Mouse (Mus musculus) midbrain, embryonic 11.5 days (tissue): ENCODE data around the gene Ctns. TPM values are rescaled to one million over a fixed set of nuclear protein-coding genes. Genes with fewer than 3 reads are reported as not detected.

Experiments used
- ATAC-seq: fragments of 200-750 bp; cut with Nextera tagmentation; 2 replicates; pipeline ENCODE4 v1.8.0; 2017; ENCODE audit warnings: moderate TSS enrichment, moderate library complexity; ENCODE audit not compliant: low FRiP score
- DNase-seq: peaks from one replicate; pipeline ENCODE4 v3.0.0; 2015; ENCODE audit warnings: low spot score; ENCODE audit errors: missing footprints
- H3K27ac ChIP-seq: fragments of 300-500 bp; sonication (generic); 2 replicates; pipeline ENCODE4 v1.5.1; 2014; ENCODE audit warnings: low read depth, low read length
- H3K27me3 ChIP-seq: fragments of 300-500 bp; sonication (generic); 2 replicates; pipeline ENCODE4 v1.6.1; 2014; ENCODE audit warnings: mild to moderate bottlenecking, low read length, moderate library complexity, mixed read lengths; ENCODE audit not compliant: control insufficient read depth, insufficient read depth
- H3K36me3 ChIP-seq: fragments of 300-500 bp; sonication (generic); 2 replicates; pipeline ENCODE4 v1.6.1; 2014; ENCODE audit warnings: mild to moderate bottlenecking, low read length, moderate library complexity, mixed read lengths; ENCODE audit not compliant: control insufficient read depth, insufficient read depth
- H3K4me1 ChIP-seq: fragments of 300-500 bp; sonication (generic); 2 replicates; pipeline ENCODE4 v1.6.1; 2014; ENCODE audit warnings: low read length; ENCODE audit not compliant: control insufficient read depth, insufficient read depth
- H3K4me2 ChIP-seq: fragments of 300-500 bp; sonication (generic); 2 replicates; pipeline ENCODE4 v1.6.1; 2014; ENCODE audit warnings: mild to moderate bottlenecking, moderate library complexity
- H3K4me3 ChIP-seq: fragments of 300-500 bp; sonication (generic); 2 replicates; pipeline ENCODE4 v1.5.1; 2014; ENCODE audit warnings: low read depth, low read length
- H3K9ac ChIP-seq: fragments of 300-500 bp; sonication (generic); 2 replicates; pipeline ENCODE4 v1.6.1; 2014; ENCODE audit warnings: low read length
- H3K9me3 ChIP-seq: fragments of 300-500 bp; sonication (generic); 2 replicates; pipeline ENCODE4 v1.6.1; 2016; ENCODE audit warnings: low read length; ENCODE audit not compliant: control insufficient read depth
- WGBS: fragments of 180-500 bp; shearing (Covaris S2); extraction: QIAGEN DNeasy Blood & Tissue Kit; methylation state at CpG from one replicate; pipeline ENCODE4 v1.1.7; 2014; 5-methylcytosine and 5-hydroxymethylcytosine counted together
- polyA plus RNA-seq: library from polyadenylated mRNA; unstranded; fragments of >200 nt; fragmentation: Nextera tagmentation; extraction: Ambion mirVana; gene quantifications from 2 replicates; pipeline ENCODE4 v1.2.1, GENCODE M21; 2014

Ctns gene
- polyA plus RNA-seq, 1 experiment from 2014 or later: 19.1 TPM

- H3K27me3 ChIP-seq: no peaks in the 10 kb centered on the region
- no peak for DNase-seq
- H3K9ac ChIP-seq: no peak overlapping the region
- H3K36me3 ChIP-seq: no peaks in the 10 kb centered on the region
- H3K27ac ChIP-seq: no peak overlapping the region
- no peak overlapping the region for H3K4me2 ChIP-seq
- H3K4me1 ChIP-seq: peaks cover 6% of the 10 kb centered on the region; the same call in 1 of the 2 replicates
- ATAC-seq: no peak
- no peak overlapping the region for H3K4me3 ChIP-seq
- no peaks in the 10 kb centered on the region for H3K9me3 ChIP-seq
- WGBS: 75% methylated on average over 2 of the region's 2 CpGs
Measured at GRCm38 (mm10) chr11:73201021-73201420, 2.2 kb upstream of the Ctns start.

DNA sequence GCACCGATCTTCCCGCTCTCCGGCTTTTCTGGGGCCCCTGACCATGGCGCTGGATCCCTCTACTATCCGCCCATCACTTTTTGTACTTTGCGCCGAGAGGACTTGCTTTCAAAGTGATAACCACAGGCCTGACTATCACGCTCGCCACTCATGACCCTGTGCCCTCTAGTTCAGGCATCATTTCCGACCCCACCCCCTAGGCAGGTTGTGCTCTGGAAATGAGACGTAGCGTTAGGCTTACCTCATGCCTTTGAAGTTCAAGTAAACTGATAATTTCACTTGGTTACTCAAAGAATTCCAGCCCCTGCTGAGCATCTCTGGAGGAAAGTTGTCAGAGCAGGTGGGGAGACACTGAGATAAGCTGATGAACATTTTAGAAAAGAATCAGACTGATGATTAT is 1.0 kb upstream of the Ctns start:
- Histone ChIP-seq H3K27ac (no peak overlapping the region), H3K4me1 (peaks cover 6% of the 10 kb centered on the region; the same call in 1 of the 2 replicates), H3K4me3 (peak overlapping the region; percentile 52), H3K9ac (peak overlapping the region; percentile 68), H3K4me2 (peak overlapping the region; percentile 66), H3K27me3 (no peaks in the 10 kb centered on the region), H3K9me3 (no peaks in the 10 kb centered on the region), H3K36me3 (no peaks in the 10 kb centered on the region; the same call in 1 of the 2 replicates)
- DNase-seq (no peak), ATAC-seq (no peak)
- WGBS: 5% methylated on average over 12 of the region's 12 CpGs

DNA sequence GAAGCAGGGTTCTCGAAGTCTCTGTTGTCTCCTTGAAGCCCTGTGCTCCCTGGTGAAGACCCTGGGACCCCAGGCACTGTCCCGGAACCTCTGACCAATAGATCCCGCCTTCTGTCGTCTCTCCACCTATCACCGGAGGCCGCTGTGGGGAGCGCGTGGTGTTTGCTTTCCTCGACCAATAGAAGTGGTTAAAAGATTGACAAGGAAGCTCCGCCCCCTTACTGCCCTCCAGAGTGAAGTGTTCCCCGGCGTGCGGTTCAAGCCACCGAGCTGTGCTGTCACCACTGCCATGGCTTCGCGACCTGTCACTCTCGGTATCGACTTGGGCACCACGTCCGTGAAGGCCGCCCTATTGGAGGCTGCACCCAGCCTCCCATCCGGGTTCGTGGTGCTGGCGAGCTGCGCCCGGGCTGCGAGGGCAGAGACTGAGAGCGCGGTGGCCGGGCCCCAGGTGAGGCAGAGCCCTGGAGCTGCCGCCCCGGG is 429 bp upstream of the Ctns start, which contains the start of gene Shpk:
Shpk (plus strand) TSS at position 231 of the 483 bp plus-strand sequence.
- no peaks in the 10 kb centered on the region for H3K9me3 ChIP-seq
- no peaks in the 10 kb centered on the region; the same call in 1 of the 2 replicates for H3K36me3 ChIP-seq
- H3K4me2 ChIP-seq: peak within 1 kb of the TSS; percentile 66
- peak; percentile 99 for ATAC-seq
- under 1% methylated on average over 32 of the region's 32 CpGs for WGBS
- H3K4me3 ChIP-seq: peak within 1 kb of the TSS; percentile 52
- peaks cover 6% of the 10 kb centered on the region; the same call in 1 of the 2 replicates for H3K4me1 ChIP-seq
- no peak within 1 kb of the TSS for H3K27ac ChIP-seq
- H3K27me3 ChIP-seq: no peaks in the 10 kb centered on the region
- H3K9ac ChIP-seq: peak within 1 kb of the TSS; percentile 75
- no peak for DNase-seq

- Histone ChIP-seq H3K4me2 (peak overlapping the region; percentile 66), H3K4me1 (peaks cover 6% of the 10 kb centered on the region; the same call in 1 of the 2 replicates), H3K27me3 (no peaks in the 10 kb centered on the region), H3K36me3 (no peaks in the 10 kb centered on the region; the same call in 1 of the 2 replicates), H3K9me3 (no peaks in the 10 kb centered on the region), H3K9ac (peak overlapping the region; percentile 75), H3K4me3 (peak overlapping the region; percentile 52), H3K27ac (no peak overlapping the region)
- ATAC-seq (no peak), DNase-seq (no peak)
- 3% methylated on average over 1 of the region's 1 CpGs for WGBS
Measured at GRCm38 (mm10) chr11:73198190-73198589, 652 bp downstream of the Ctns start.

DNA sequence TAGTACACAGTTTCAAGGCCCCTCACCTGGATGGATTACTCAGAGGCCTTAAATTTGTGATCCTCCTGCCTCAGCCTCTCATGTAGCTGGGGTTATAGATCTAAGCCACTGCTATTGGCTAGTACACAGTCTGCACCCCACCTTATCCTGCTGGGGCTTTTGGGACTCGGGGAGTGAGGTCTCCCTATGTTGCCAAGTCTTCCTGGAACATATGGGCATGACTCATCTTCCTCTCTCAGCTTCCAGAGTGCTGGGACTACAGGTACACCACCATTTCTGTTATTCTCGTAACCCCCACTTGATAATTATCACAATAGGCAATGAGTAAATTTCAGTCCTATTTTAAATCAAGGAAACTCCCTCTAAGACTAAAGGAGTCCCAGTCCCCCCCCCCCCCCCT is 4.4 kb downstream of the Ctns start:
- Histone ChIP-seq H3K4me2 (no peak overlapping the region), H3K36me3 (peaks cover 3% of the 10 kb centered on the region; the same call in 1 of the 2 replicates), H3K9ac (no peak overlapping the region), H3K9me3 (no peaks in the 10 kb centered on the region), H3K27me3 (no peaks in the 10 kb centered on the region), H3K27ac (no peak overlapping the region), H3K4me1 (peaks cover 3% of the 10 kb centered on the region; the same call in 1 of the 2 replicates), H3K4me3 (no peak overlapping the region)
- 75% methylated on average over 2 of the region's 2 CpGs for WGBS
- ATAC-seq (no peak), DNase-seq (no peak)

- H3K4me3 ChIP-seq: no peak overlapping the region
- peaks cover 3% of the 10 kb centered on the region; the same call in 1 of the 2 replicates for H3K36me3 ChIP-seq
- no peak overlapping the region for H3K27ac ChIP-seq
- H3K27me3 ChIP-seq: no peaks in the 10 kb centered on the region
- no peaks in the 10 kb centered on the region; the same call in 1 of the 2 replicates for H3K4me1 ChIP-seq
- no peak overlapping the region for H3K9ac ChIP-seq
- ATAC-seq (no peak), DNase-seq (no peak)
- H3K9me3 ChIP-seq: no peaks in the 10 kb centered on the region
- WGBS: 76% methylated on average over 6 of the region's 6 CpGs
- no peak overlapping the region for H3K4me2 ChIP-seq
Measured at GRCm38 (mm10) chr11:73193047-73193446, 5.8 kb downstream of the Ctns start.

GRCm38 (mm10) chr11:73187231-73187630 is 11.6 kb downstream of the Ctns start:
- Histone ChIP-seq H3K27ac (no peak overlapping the region), H3K27me3 (no peaks in the 10 kb centered on the region), H3K9ac (no peak overlapping the region), H3K4me2 (no peak overlapping the region), H3K4me1 (no peaks in the 10 kb centered on the region), H3K4me3 (no peak overlapping the region), H3K9me3 (no peaks in the 10 kb centered on the region), H3K36me3 (peaks cover 8% of the 10 kb centered on the region; the same call in 1 of the 2 replicates)
- WGBS: 86% methylated on average over 6 of the region's 6 CpGs
- ATAC-seq: no peak
- no peak for DNase-seq

DNA sequence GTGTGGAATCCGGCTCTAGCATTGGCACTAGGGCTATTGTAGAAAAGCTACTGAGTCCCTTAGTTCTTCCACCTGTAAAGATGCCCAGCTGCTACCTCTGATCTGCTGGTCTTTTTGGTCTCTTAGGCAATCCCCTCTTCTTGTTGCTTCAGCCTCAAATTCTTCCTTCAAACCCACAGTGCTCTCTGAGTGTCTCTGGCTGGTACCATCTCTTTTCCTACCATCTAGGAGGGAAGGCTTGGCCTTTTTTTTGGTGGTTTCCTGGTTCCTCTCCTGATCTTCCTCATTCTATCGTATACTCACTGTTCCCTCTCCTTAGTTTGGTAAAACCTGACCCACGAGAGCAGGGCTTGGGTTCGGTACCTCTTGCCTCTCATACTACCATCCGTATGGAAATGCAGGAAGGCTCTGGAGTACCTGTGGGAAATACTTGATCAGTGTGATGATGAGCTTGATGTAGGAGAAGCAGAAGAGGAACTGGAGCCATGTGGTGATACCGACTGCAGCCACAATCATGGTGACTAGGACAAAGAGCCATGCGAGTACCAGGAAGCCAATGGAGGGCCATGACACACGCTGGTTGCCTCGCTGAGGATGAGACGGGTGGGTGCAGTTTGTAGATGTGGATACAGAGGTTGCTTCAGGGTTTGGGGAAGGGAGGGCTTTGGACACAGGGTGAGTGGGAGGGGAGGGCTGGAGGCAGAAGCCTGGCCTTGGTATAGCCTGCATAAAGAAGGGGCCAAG is 12.8 kb downstream of the Ctns start:
- WGBS: 93% methylated on average over 10 of the region's 10 CpGs
- Histone ChIP-seq H3K4me2 (no peak overlapping the region), H3K9ac (no peak overlapping the region), H3K9me3 (no peaks in the 10 kb centered on the region), H3K36me3 (peaks cover 8% of the 10 kb centered on the region; the same call in 1 of the 2 replicates), H3K4me3 (no peak overlapping the region), H3K27ac (no peak overlapping the region), H3K4me1 (no peaks in the 10 kb centered on the region), H3K27me3 (no peaks in the 10 kb centered on the region)
- ATAC-seq: no peak
- no peak for DNase-seq

- H3K9me3 ChIP-seq: no peaks in the 10 kb centered on the region
- peaks cover 5% of the 10 kb centered on the region; the same call in 1 of the 2 replicates for H3K4me1 ChIP-seq
- peak overlapping the region; percentile 95 for H3K4me3 ChIP-seq
- no peaks in the 10 kb centered on the region for H3K27me3 ChIP-seq
- peak overlapping the region; percentile 87; the same call in 1 of the 2 replicates for H3K27ac ChIP-seq
- no peaks in the 10 kb centered on the region for H3K36me3 ChIP-seq
- DNase-seq (no peak), ATAC-seq (no peak)
- 2% methylated on average over 2 of the region's 2 CpGs for WGBS
- peak overlapping the region; percentile 76 for H3K9ac ChIP-seq
- H3K4me2 ChIP-seq: peak overlapping the region; percentile 67
Measured at GRCm38 (mm10) chr11:73177895-73178294, 20.9 kb downstream of the Ctns start.
